Mouse (Mus musculus) T-helper 17 cell (primary cell): Measurements from ENCODE around the gene Gm20538.

Source experiments
- in situ Hi-C, 2 experiments: fragments of 300-600 bp; cut with MboI, MseI; formaldehyde crosslinking; loops; 1 replicate in 1 of 2; 2 replicates in 1 of 2; pipeline ENCODE4 v1.15.1; 2025; ENCODE audit warnings: high pct_unique_total_duplicates in 2 of 2

The Gm20538 gene

GRCm38 (mm10) chr19:44496941-44497340 lies 55.7 kb downstream of the Gm20538 start:
- in situ Hi-C loops = no loop called here

GRCm38 (mm10) chr19:44496511-44496910 lies 56.1 kb downstream of the Gm20538 start:
- in situ Hi-C loops = no loop called here
